Mouse (Mus musculus): ENCODE measurements around the gene Rfx7.

Rfx7 gene

DNA sequence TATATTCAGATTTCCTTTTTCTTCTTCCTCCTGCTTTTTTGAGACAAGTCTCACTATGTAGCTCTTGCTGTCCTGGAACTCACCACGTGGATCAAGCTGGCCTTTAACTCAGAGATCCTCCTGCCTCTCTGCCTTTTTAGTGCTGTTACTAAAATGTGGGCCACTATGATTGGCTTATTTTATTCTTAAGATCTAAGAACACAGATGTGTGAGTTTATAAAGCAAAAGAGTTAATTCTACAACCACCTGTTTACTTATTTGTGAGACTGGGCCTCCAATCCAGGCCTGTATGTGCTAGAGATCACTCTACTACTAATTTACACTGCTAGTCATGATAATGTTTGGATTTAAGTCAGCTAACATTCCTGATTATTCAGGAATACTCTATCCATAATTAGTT lies 128.9 kb downstream of the Rfx7 start:
- in situ Hi-C loops (cut with MboI; ENCODE audit: unreplicated experiment in 2 of 2): loop anchor here in 1 of 2 experiments (25.0 kb wide), 1 partner anchor 124 kb away; the partner anchor contains the start of gene Rfx7

DNA sequence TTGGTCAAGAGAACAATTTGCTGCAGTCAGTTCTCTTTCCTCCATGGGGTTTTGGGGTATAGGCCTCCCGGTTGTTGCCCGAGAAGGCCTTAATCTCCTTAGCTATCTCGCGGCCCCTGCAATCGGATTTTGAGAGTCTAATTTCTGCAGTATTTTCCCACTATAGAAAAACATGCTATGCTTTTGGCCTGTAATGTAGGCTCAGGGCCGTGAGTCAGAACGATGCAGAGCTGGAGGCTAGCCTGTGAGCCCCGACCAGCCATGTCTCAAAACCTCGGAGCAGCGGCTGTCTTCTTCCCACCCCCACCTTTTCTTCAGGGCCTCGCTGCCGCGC lies 129.5 kb downstream of the Rfx7 start:
- in situ Hi-C loops (cut with MboI; ENCODE audit: unreplicated experiment in 2 of 2): loop anchor here in 1 of 2 experiments (25.0 kb wide), 1 partner anchor 124 kb away; the partner anchor contains the start of gene Rfx7

DNA sequence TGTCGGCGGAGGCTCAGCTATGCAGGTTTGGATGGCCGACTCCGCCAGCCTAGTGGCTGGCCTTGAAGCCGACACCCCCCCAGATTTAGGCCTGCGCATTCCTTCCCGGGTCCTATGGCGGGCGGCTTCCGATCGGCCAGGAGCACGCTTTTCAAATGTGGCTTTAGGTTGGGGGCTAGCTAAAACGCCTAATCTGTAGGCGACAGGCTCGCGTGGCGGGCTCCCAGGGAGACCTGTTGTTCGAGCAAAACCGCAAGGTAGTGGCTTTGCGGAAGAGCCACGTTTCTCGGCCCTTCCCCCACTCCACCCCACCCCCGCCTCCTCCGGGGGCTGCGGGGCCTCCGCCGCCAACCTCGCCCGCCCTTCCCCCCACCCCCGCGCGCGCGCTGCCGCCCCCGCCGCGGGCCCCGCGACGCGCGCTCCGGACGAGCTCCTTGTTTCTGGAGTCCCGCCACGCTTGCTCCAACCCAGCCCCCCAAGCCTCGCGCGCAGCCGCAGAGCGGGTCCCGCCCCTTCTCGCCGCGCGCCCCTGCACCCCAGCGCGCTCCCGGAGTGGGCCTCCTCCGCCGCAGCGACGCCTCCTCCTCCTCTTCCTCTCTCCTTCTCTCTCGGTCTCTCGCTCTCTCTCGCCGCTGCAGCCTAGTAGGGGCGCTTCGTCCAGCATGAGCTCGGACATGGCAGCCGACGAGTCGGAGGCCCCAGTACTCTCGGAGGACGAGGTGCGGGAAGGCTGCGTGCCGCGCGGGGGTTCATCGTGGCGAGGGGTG lies 130.0 kb downstream of the Rfx7 start, which contains the start of gene Nedd4:
Gene Nedd4, plus strand, starts transcription at position 452 of the 767 bp plus-strand sequence.
- in situ Hi-C loops (cut with MboI; ENCODE audit: unreplicated experiment in 2 of 2): loop anchor here in 1 of 2 experiments (25.0 kb wide), 1 partner anchor 125 kb away; the partner anchor contains the start of gene Rfx7

DNA sequence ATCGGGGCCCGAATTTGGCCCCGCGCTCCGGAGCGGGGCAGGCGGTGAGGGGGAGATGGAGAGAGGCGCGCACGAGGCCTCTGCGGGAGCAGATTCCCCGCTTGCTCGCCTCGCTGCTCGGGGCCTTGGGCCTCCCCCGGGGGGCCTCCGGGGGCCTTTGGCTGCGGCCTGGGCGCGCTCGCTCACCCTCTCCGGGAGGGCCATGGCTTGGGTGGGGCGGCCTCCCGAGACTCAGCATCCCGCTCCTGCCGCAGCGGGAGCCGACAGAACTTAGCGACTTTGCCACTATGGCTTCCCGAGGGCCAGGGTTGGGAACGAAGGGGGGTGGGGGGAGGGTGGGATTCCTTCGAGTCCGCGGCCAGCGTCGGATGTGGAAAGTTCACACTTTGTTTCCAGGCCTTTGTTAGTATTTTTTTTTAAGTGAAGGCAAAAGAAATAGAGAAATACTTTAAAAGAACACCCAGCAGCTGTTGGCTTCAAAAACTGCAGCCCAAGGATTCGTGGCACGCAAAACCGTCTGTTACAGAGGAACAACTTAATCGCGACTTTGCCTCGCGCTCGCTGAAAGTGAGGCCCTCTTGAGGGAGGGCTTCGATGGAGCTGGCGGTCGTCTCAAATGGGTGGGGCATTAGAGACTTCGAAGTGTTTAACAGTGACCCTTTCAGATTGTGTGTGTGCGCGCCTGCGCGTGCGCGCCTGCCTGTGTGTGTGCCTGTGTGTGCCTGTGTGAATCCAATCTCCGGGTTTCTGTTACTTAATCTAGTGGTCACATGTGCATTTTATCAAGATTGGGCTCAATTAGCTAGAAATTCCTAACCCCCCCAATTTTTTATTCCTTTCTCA lies 130.9 kb downstream of the Rfx7 start:
- in situ Hi-C loops (cut with MboI; ENCODE audit: unreplicated experiment in 2 of 2): loop anchor here in 1 of 2 experiments (25.0 kb wide), 1 partner anchor 126 kb away; the partner anchor contains the start of gene Rfx7

DNA sequence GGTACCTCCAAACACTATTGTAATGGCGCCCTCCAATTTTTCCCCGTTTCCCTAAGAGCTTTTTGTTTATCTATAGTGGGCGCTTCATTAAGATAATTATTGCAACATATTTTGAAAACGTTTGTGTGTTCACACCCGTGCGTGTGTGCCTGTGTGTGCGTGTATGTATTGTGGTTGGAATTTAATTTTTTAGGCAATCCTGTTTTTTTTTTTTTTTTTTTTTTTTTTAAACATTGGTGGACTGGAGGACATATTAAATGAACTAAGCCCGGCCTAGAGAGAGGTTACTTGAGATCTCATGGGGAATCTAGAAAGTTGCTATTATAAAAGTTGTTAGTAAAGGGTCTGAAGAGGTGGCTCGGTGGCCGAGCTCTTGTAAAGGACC lies 131.5 kb downstream of the Rfx7 start:
- in situ Hi-C loops (cut with MboI; ENCODE audit: unreplicated experiment in 2 of 2): loop anchor here in 1 of 2 experiments (25.0 kb wide), 1 partner anchor 126 kb away; the partner anchor contains the start of gene Rfx7

DNA sequence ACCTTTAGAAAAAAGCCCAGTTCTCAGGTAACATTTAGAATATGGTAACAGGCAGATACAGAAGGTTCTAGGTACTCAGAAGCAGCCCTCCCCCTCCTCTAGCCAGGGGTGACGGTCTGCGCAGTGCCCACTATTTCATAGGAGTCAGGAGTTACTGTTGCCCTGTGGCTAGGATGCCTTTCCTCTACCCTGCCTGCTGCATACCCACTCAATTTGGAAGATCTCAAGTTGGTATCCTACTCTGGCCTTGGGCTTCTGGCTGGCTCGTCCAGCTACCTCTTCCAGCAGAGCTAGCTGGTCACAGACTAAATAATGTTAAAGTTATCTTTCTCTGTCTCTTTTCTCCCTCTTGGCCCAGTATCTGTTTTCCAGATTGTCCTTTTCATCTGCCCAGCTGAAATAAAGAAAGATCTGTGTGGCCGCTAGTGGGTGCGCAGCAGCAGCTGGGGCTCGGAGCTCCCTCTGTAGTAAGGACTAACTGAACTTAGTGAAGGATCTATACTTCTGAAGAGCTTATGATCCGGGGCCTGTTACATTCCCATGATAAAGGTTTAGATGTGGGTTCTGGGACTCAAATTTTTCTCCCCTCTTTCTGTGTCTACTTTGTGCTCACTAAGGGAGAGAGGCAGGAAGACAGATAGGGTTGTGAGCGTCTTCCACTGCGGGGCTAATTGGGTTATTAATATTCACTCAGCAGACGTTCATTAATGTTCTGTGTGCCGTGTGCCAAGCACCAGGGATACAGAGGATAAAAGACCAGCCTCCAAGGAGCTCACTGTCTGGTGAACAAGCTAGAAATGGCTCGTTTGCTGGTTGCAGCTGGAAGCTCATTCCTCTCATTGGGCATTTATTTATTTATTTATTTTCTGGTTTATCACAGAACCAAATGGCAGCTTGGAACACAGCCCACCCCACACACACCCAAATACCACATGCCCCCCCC lies 132.6 kb downstream of the Rfx7 start:
- in situ Hi-C loops (cut with MboI; ENCODE audit: unreplicated experiment in 2 of 2): loop anchor here in 1 of 2 experiments (25.0 kb wide), 1 partner anchor 127 kb away; the partner anchor contains the start of gene Rfx7

DNA sequence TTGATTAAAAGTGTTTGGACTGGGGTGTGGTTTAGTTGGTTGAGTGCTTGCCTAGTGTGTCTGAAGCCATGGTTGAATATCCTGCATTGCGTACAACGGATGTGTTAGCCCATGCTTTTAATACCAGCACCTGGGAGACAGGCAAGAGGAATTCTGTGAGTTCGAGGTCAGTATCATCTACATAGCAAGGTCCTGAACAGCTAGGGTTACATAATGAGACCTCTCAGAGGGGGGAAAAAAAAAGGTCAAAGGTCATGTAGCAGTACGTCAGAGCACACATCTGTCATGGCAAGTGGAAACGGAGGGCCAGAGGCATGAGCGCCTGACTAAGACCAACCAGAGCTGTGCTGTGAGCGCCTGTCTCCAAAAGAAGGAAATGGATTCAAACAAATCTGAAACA lies 133.5 kb downstream of the Rfx7 start:
- in situ Hi-C loops (cut with MboI; ENCODE audit: unreplicated experiment in 2 of 2): loop anchor here in 1 of 2 experiments (25.0 kb wide), 1 partner anchor 128 kb away; the partner anchor contains the start of gene Rfx7

DNA sequence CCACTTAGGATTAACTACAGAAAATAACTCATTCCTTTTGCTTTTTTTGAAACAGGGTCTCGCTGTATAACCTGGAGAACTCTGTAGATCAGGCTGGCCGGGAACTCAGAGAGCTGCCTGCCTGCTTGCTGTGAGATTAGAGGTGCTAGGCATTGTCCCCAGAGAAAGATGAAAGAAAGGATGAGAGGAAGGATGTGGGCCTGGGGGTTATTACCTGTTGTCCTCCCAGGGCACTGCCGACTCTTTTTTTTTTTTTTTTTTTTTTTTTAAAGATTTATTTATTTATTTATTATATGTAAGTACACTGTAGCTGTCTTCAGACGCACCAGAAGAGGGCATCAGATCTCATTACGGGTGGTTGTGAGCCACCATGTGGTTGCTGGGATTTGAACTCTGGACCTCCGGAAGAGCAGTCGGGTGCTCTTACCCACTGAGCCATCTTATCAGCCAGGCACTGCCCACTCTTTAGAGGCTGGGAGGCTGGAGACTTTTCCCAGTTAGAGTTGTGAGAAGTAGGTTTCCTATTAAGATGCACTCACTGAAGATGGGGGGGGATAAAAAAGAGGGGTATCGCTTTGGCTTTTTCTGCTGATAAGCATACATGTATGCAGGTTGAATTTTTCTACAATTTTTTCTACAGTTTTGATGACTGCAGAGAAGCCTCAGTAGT lies 134.4 kb downstream of the Rfx7 start:
- in situ Hi-C loops (cut with MboI; ENCODE audit: unreplicated experiment in 2 of 2): loop anchor here in 1 of 2 experiments (25.0 kb wide), 1 partner anchor 129 kb away; the partner anchor contains the start of gene Rfx7

DNA sequence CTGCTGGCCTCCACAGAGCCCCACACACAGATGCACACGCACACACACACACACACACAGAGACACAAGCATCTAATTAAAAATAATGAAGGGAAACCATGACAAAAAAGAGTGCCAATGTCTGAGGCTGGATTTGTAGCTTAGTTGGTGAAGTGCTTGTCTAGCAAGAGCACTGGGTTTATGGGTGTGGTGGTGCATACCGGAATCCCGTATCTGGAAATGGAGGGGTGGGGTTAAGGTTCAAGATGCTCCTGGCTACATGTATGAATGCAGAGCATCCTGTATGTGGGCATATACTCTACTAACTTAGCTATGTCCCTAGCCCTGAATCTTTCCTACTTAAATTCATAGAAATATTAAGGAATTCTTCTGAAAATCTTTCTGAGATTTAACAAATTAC lies 135.1 kb downstream of the Rfx7 start:
- in situ Hi-C loops (cut with MboI; ENCODE audit: unreplicated experiment in 2 of 2): loop anchor here in 1 of 2 experiments (25.0 kb wide), 1 partner anchor 130 kb away; the partner anchor contains the start of gene Rfx7

DNA sequence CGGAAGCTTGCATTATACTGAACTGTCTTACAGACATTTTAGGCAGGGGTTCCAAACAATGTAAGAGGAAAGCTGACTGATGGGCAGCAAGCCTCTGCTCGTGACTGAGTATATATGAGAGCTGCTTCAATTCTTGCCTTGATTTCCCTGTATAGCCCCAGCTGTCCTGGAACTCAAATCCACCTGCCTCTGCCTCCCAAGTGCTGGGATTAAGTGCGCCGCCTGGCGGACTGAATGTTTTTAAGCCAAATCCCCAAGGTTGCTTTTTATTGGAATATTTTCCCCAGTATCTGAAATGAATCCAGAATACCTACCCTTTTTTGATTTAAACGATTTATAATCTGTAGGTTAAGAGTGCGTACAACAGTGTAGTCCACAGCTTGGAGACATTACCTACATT lies 137.3 kb downstream of the Rfx7 start:
- in situ Hi-C loops (cut with MboI; ENCODE audit: unreplicated experiment in 2 of 2): loop anchor here in 1 of 2 experiments (25.0 kb wide), 1 partner anchor 132 kb away; the partner anchor contains the start of gene Rfx7

DNA sequence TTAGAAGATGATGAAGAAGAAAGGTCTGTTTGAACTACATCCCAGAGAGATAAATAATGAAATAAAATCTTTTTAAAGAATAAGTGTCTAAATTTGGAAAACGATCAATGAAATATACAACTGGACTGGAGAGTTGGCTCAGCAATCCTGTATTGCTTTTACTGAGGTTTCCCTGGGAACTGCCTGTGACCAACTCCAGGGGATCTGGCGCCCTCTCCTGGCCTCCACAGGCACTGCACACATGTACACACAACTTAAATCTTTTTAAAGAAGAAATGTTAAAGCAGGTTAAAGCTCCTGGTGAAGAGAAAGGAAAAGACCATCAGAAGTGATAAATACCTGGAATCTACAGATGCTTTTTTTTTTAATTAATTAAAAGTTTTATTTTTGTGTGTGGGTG lies 140.3 kb downstream of the Rfx7 start:
- in situ Hi-C loops (cut with MboI; ENCODE audit: unreplicated experiment in 2 of 2): loop anchor here (5.0 to 25.0 kb wide), 5 partner anchors 35 to 215 kb away; partner anchors contain the start of gene Rfx7 (in 1 of the 2)
